Mouse (Mus musculus): ENCODE data around the gene Sorbs2.

GRCm38 (mm10) chr8:45639444-45639843 is 131.9 kb downstream of the Sorbs2 start:
- TF ChIP-seq HCFC1 (IDR thresholded peaks at IDR 0.05; ENCODE audit: borderline replicate concordance, insufficient read depth, low read length) (no peak), ZC3H11A (IDR thresholded peaks at IDR 0.05; ENCODE audit: borderline replicate concordance, low read depth, low read length) (no peak)

Measured in ES-E14 (cell line).